Comparison of ENCODE assay signal across 7 mouse cellular contexts in the genomic region with DNA sequence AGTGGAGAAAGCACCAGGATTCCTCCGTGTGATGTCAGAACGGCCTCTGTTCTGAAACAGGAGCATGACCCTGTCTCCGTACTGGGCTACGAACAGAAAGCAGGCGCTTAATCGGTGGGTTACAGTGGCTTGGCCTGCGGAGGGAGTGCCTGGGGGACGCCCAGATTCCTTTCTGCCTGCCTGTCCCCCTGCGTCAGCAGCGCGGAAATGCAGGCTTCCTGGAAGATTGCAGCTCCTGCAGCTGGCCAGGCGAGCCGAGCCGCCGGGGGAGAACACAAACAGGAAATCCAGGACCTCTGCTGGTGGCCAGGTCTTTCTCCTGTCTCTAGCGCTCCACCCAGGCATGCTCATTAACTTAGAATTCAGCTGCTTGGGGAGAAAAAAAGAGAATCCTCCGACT. TPM values are rescaled to one million over a fixed set of nuclear protein-coding genes. Genes with fewer than 3 reads are reported as not detected.
A peak's percentile ranks its signal among the peaks of the same experiment; 100 is the strongest.
DNase-seq lines count a peak whose midpoint lies in the region; ATAC-seq and TF ChIP-seq lines count a peak whose summit lies in the region.

No protein-coding gene starts in this region.

- no peak for TF ChIP-seq POLR2A in testis, adult 2 months (IDR thresholded peaks at IDR 0.05; ENCODE audit: control insufficient read depth, low read depth, low read length)

- 0 out of 2 replicates have a peak, but pooled peaks have one; percentile 8 for TF ChIP-seq CTCF in testis, adult 2 months (IDR thresholded peaks at IDR 0.05; ENCODE audit: control insufficient read depth, insufficient read depth, insufficient replicate concordance, low read depth, low read length)

- H3K9ac ChIP-seq in forebrain, embryonic 16.5 days (replicated peaks; ENCODE audit: low read depth, low read length): peak overlapping the region; percentile 14
- peak overlapping the region; percentile 38; the same call in 1 of the 2 replicates for H3K9ac ChIP-seq in limb, embryonic 12.5 days (replicated peaks)
- H3K9ac ChIP-seq in midbrain, embryonic 14.5 days (replicated peaks; ENCODE audit: low read length): peak overlapping the region; percentile 36; the same call in 1 of the 2 replicates

- peak; percentile 69 for ATAC-seq in forebrain, embryonic 16.5 days
- peak; percentile 83 to 87 for ATAC-seq in hematopoietic stem cell, adult 5-6 weeks (replicated peaks in 1 of 2; ENCODE audit: insufficient read depth in 1 of 2, low FRiP score in 2 of 2, low TSS enrichment in 1 of 2, low read depth in 1 of 2, poor library complexity in 2 of 2, severe bottlenecking in 2 of 2)
- peak; percentile 54; the same call in 1 of the 2 replicates for ATAC-seq in limb, embryonic 12.5 days (ENCODE audit: insufficient number of reproducible peaks, insufficient read depth, low FRiP score, low TSS enrichment, low read depth)
- peak; percentile 48; the same call in 1 of the 2 replicates for ATAC-seq in midbrain, embryonic 14.5 days (ENCODE audit: low FRiP score, low TSS enrichment)

- peak overlapping the region; percentile 45 for H3K4me2 ChIP-seq in forebrain, embryonic 16.5 days (ENCODE audit: low read length)
- H3K4me2 ChIP-seq in limb, embryonic 12.5 days: peak overlapping the region; percentile 51
- H3K4me2 ChIP-seq in midbrain, embryonic 14.5 days (ENCODE audit: low read length): peak overlapping the region; percentile 52

- peaks cover 7% of the 10 kb centered on the region for H3K27me3 ChIP-seq in forebrain, embryonic 16.5 days (replicated peaks; ENCODE audit: control insufficient read depth, insufficient read depth, low read length)
- H3K27me3 ChIP-seq in limb, embryonic 12.5 days: peaks cover 13% of the 10 kb centered on the region
- H3K27me3 ChIP-seq in midbrain, embryonic 14.5 days (ENCODE audit: control insufficient read depth, insufficient read depth, low read length): peaks cover 10% of the 10 kb centered on the region
- no peaks in the 10 kb centered on the region for H3K27me3 ChIP-seq in testis, adult 2 months (ENCODE audit: control insufficient read depth, insufficient read depth, low read length)

- 1% methylated on average over 17 of the region's 17 CpGs for WGBS in forebrain, embryonic 16.5 days
- WGBS in limb, embryonic 12.5 days: under 1% methylated on average over 17 of the region's 17 CpGs
- under 1% methylated on average over 17 of the region's 17 CpGs for WGBS in midbrain, embryonic 14.5 days

- peak overlapping the region; percentile 1 for H3K27ac ChIP-seq in forebrain, embryonic 16.5 days (ENCODE audit: low read length)
- peak overlapping the region; percentile 46 for H3K27ac ChIP-seq in limb, embryonic 12.5 days
- peak overlapping the region; percentile 76 for H3K27ac ChIP-seq in midbrain, embryonic 14.5 days (replicated peaks; ENCODE audit: low read depth, low read length)
- H3K27ac ChIP-seq in testis, adult 2 months (ENCODE audit: control insufficient read depth, insufficient read depth, low read depth, low read length): no peak overlapping the region; the same call in 1 of the 2 replicates

- DNase-seq in MN1 (ENCODE audit: low spot score): peak; percentile 92
- peak; percentile 74 for DNase-seq in adrenal gland, adult 8-10 months
- DNase-seq in midbrain, embryonic 14.5 days: peak; percentile 84

- peak overlapping the region; percentile 21 for H3K4me3 ChIP-seq in forebrain, embryonic 16.5 days (replicated peaks; ENCODE audit: low read length)
- peak overlapping the region; percentile 21 for H3K4me3 ChIP-seq in limb, embryonic 12.5 days (replicated peaks)
- H3K4me3 ChIP-seq in midbrain, embryonic 14.5 days (replicated peaks; ENCODE audit: low read depth, low read length): peak overlapping the region; percentile 18
- H3K4me3 ChIP-seq in testis, adult 2 months (ENCODE audit: control insufficient read depth, low read depth, low read length): no peak overlapping the region; the same call in 1 of the 2 replicates

- no peaks in the 10 kb centered on the region for H3K9me3 ChIP-seq in forebrain, embryonic 16.5 days (ENCODE audit: control insufficient read depth, low read length)
- no peaks in the 10 kb centered on the region for H3K9me3 ChIP-seq in limb, embryonic 12.5 days
- no peaks in the 10 kb centered on the region for H3K9me3 ChIP-seq in midbrain, embryonic 14.5 days (ENCODE audit: control insufficient read depth, low read length)

- peaks cover 9% of the 10 kb centered on the region for H3K4me1 ChIP-seq in forebrain, embryonic 16.5 days (replicated peaks; ENCODE audit: control insufficient read depth, insufficient read depth, low read length)
- H3K4me1 ChIP-seq in limb, embryonic 12.5 days (replicated peaks): peaks cover 20% of the 10 kb centered on the region
- peaks cover 7% of the 10 kb centered on the region; the same call in 1 of the 2 replicates for H3K4me1 ChIP-seq in midbrain, embryonic 14.5 days (ENCODE audit: control insufficient read depth, insufficient read depth, low read length)
- H3K4me1 ChIP-seq in testis, adult 2 months (ENCODE audit: control insufficient read depth, insufficient read depth, low read length): no peaks in the 10 kb centered on the region; the same call in 1 of the 2 replicates

- H3K36me3 ChIP-seq in forebrain, embryonic 16.5 days (ENCODE audit: control insufficient read depth, insufficient read depth): no peaks in the 10 kb centered on the region
- H3K36me3 ChIP-seq in limb, embryonic 12.5 days: no peaks in the 10 kb centered on the region
- no peaks in the 10 kb centered on the region for H3K36me3 ChIP-seq in midbrain, embryonic 14.5 days (ENCODE audit: control insufficient read depth, insufficient read depth, low read length)
- no peaks in the 10 kb centered on the region for H3K36me3 ChIP-seq in testis, adult 2 months (ENCODE audit: control insufficient read depth, insufficient read depth, low read length)

RNA-seq across cellular contexts. Expression of a gene that starts 5.1 kb away (rescaled TPM):
- total RNA-seq in adrenal gland, adult 8-10 months (2022): 1 to 10 TPM in 3 of 4 experiments, under 1 TPM in 1; 0.64 to 2.6 (median 1.9) TPM
- polyA plus RNA-seq in forebrain, embryonic 16.5 days (2015; fragmentation: Nextera tagmentation; extraction: Ambion mirVana): 0.39 and 0.53 TPM in 2 replicates
- total RNA-seq in hematopoietic stem cell, adult 5-6 weeks (2017): not detected in 2 replicates
- 6.0 and 6.4 TPM in 2 replicates for polyA plus RNA-seq in limb, embryonic 12.5 days (2016; fragmentation: Nextera tagmentation; extraction: Ambion mirVana)
- polyA plus RNA-seq in midbrain, embryonic 14.5 days (2014; fragmentation: Nextera tagmentation; extraction: Ambion mirVana): 0.46 TPM in 1 of 2 replicates, not detected in the other
- polyA plus RNA-seq in testis, adult 2 months (2012; rRNA removed): 3.1 and 3.7 TPM in 2 replicates

RNA-seq across cellular contexts. Expression of a gene that starts 45.3 kb away (rescaled TPM):
- total RNA-seq in adrenal gland, adult 8-10 months (2022): 1 to 10 TPM; 4.8 to 8.3 (median 6.0) TPM
- 11.1 and 16.4 TPM in 2 replicates for polyA plus RNA-seq in forebrain, embryonic 16.5 days (2015; fragmentation: Nextera tagmentation; extraction: Ambion mirVana)
- 7.7 and 10.4 TPM in 2 replicates for total RNA-seq in hematopoietic stem cell, adult 5-6 weeks (2017)
- polyA plus RNA-seq in limb, embryonic 12.5 days (2016; fragmentation: Nextera tagmentation; extraction: Ambion mirVana): 16.7 and 20.7 TPM in 2 replicates
- polyA plus RNA-seq in midbrain, embryonic 14.5 days (2014; fragmentation: Nextera tagmentation; extraction: Ambion mirVana): 19.5 and 19.9 TPM in 2 replicates
- polyA plus RNA-seq in testis, adult 2 months (2012; rRNA removed): 13.0 and 13.4 TPM in 2 replicates
